Mouse (Mus musculus): Measurements from ENCODE around the gene Fam216b. TPM values are rescaled to one million over a fixed set of nuclear protein-coding genes. Genes with fewer than 3 reads are reported as not detected.
A peak's percentile ranks its signal among the peaks of the same experiment; 100 is the strongest.

The Fam216b gene
- polyA plus RNA-seq, 1 experiment from 2014 or later = not detected

DNA sequence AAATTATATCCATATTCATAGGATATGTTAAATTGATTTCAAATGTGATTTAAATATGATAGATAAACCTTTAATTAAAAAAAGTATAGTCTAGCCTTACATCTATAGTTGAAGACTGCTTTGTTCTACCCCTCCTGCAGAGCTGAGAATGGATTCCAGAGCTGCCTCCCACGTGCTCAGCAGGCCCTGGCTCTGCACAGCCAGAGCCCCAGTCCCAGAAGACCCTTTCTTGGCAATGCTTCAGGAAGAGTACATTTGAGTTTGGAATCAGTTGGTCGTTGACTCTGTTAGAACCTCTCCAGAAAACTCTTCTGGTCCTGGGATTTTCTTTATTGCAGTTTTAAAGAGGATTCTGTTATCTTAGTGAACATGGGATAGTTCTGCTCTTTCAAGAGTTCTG, 45.7 kb downstream of the Fam216b start:
- ChIA-PET POLR2A (no interaction called here), CTCF (no interaction called here)
- DNase-seq (ENCODE audit: low read depth, low spot score) = no peak
- ATAC-seq = no peak
- TF ChIP-seq CTCF (IDR thresholded peaks at IDR 0.05) = no peak
- H3K27me3 ChIP-seq = peaks cover 4% of the 10 kb centered on the region
- in situ Hi-C loops (cut with MboI; ENCODE audit: low pct_unique_long_range_greater_than_20kb) = no loop called here

DNA sequence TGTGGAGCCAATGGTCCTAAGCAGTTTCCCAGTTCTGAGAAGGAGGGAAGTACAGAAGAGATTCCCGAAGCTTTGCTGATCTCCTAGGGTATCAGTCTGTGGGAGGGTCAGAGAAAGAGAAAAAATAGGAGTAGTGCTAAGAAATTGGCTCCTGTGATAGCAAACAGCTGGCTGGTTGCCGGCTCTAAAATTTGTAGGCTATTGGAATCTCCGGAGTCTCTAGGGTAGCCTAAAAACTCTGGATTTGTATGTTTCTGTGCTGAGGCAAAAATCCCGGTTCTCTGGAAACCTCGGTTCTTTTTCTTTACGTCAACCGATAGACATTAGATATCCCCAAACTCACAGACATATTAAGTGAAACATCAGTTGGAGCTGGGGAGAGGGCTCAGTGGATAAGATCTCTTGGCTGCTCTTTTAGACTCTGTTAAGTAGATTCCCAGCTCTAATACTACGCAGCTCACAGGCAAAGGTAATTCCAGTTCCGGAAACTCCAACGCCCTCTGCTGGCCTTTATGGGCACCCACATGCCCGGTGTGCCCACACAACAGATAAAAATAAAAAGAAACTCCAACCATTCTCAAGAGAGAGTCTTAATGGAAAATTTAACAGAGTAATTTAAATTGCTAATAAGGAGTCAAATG, 46.8 kb downstream of the Fam216b start:
- CTCF ChIA-PET = interaction anchor here (0.8 kb wide), 1 partner anchor 9 kb away, joined by 3 read pairs; no protein-coding TSS in a partner anchor
- TF ChIP-seq CTCF (IDR thresholded peaks at IDR 0.05) = peak; percentile 33
- no peak for DNase-seq (ENCODE audit: low read depth, low spot score)
- H3K27me3 ChIP-seq = peaks cover 4% of the 10 kb centered on the region
- in situ Hi-C loops (cut with MboI; ENCODE audit: low pct_unique_long_range_greater_than_20kb) = no loop called here
- POLR2A ChIA-PET = no interaction called here
- no peak for ATAC-seq

DNA sequence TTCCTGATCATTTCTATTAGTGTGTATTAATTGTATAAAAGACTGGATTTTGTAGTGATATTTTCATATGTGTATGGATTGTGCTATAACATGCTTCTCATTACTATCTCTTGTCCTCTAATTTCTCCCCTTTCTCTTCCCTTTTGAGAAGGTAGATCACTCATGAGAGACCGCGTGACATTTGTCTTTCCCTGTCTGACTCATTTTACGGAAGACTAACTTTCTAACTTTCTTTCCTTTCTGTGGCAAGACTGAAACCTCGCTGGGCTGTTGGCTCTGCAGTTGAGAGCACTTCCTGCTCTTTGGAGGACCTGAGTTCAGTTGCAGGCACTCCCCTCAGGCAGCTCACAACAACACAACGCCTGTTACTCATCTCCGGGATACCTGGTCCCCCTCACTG, 48.2 kb downstream of the Fam216b start:
- no peak for TF ChIP-seq CTCF (IDR thresholded peaks at IDR 0.05)
- in situ Hi-C loops (cut with MboI; ENCODE audit: low pct_unique_long_range_greater_than_20kb) = no loop called here
- POLR2A ChIA-PET = no interaction called here
- DNase-seq (ENCODE audit: low read depth, low spot score) (no peak), ATAC-seq (no peak)
- CTCF ChIA-PET = no interaction called here
- H3K27me3 ChIP-seq = peaks cover 4% of the 10 kb centered on the region

DNA sequence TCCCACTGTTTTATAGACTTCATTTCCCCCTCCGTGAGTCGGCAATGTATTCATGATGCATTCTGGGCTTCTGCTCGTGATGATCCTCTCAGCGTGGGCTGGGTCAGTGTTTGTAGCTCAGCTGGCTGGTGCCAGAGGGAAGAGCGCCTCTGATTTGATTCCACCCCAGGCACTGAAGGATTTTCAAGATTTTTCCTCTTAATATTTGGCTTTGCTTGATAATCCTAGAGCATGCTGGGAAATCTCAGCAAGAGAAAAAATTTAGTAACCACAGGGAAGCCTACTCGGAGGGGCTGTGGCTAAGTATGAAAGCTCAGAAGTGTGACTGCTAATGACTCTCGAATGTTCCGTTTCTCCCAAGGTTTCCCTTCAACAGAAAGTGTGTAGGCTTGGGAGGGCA, 49.9 kb downstream of the Fam216b start:
- no peak for ATAC-seq
- in situ Hi-C loops (cut with MboI; ENCODE audit: low pct_unique_long_range_greater_than_20kb) = no loop called here
- H3K27me3 ChIP-seq = no peaks in the 10 kb centered on the region
- no peak for TF ChIP-seq CTCF (IDR thresholded peaks at IDR 0.05)
- DNase-seq (ENCODE audit: low read depth, low spot score) = no peak
- ChIA-PET CTCF (no interaction called here), POLR2A (no interaction called here)

Other genes starting within 250 kb of the Fam216b start
- gene Dnajc15, start 213.9 kb downstream of the Fam216b start, polyA plus RNA-seq (2021) = 69.6 TPM
- not detected for gene Epsti1, start 184.8 kb downstream of the Fam216b start, polyA plus RNA-seq (2021)
- not detected for gene Tnfsf11, start 219.0 kb upstream of the Fam216b start, polyA plus RNA-seq (2021)